Mouse (Mus musculus) lung, adult 18-20 months (tissue): ENCODE data around the gene Lrrk2.
"Not testable (repeated sequence)": the region's sequence is repeated elsewhere in the genome, so short reads cannot be mapped to it uniquely, and the experiment has no call there.

Source experiments
- DNase-seq, 2 experiments: peaks; one replicate each; pipeline ENCODE4 v3.0.0; 2022; ENCODE audit warnings: mixed read lengths in 2 of 2

Lrrk2 gene

DNA sequence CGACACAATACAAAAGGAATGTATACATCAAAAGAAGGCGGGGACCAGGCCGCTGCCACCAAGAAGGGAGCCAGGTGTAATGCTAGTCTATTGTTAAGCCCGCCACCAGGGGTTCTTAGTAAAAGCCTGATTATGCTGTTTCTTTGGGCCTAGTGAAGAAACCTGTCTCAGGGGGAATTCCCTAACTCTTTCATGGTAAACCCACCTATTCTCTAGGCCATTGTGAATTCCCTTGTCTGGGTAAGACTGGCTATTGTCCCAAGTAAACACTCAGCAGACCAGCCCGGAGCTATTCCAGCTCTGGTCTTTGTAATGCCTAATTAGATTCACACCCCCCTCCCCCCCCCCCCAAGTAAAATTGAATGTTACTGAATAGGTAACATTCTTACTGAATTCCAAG, 191.2 kb downstream of the Lrrk2 start:
- DNase-seq: not testable (repeated sequence)
